Mouse (Mus musculus) stomach, postnatal 0 days (tissue): ENCODE measurements around the gene Nfkb2. TPM values are rescaled to one million over a fixed set of nuclear protein-coding genes. Genes with fewer than 3 reads are reported as not detected.

Source experiments
- ATAC-seq: fragments of 200-750 bp; cut with Nextera tagmentation; 2 replicates; pipeline ENCODE4 v1.8.0; 2017; ENCODE audit not compliant: low FRiP score, low TSS enrichment
- DNase-seq: peaks from one replicate; pipeline ENCODE4 v3.0.0-alpha.2; 2016; ENCODE audit warnings: low spot score
- H3K27ac ChIP-seq: fragments of 300-500 bp; sonication (generic); replicated peaks from 2 replicates; pipeline ENCODE4 v1.5.1; 2014; ENCODE audit warnings: mild to moderate bottlenecking, control low read depth
- H3K27me3 ChIP-seq: fragments of 300-500 bp; sonication (generic); 2 replicates; pipeline ENCODE4 v1.6.1; 2014; ENCODE audit warnings: low read length; ENCODE audit not compliant: control insufficient read depth, insufficient read depth
- H3K36me3 ChIP-seq: fragments of 300-500 bp; sonication (generic); 2 replicates; pipeline ENCODE4 v1.6.1; 2014; ENCODE audit warnings: low read length, mixed read lengths; ENCODE audit not compliant: control insufficient read depth, insufficient read depth
- H3K4me1 ChIP-seq: fragments of 300-500 bp; sonication (generic); replicated peaks from 2 replicates; pipeline ENCODE4 v1.6.1; 2014; ENCODE audit warnings: antibody characterized with exemption; ENCODE audit not compliant: control insufficient read depth, insufficient read depth
- H3K4me2 ChIP-seq: fragments of 300-500 bp; sonication (generic); replicated peaks from 2 replicates; pipeline ENCODE4 v1.6.1; 2014; ENCODE audit warnings: low read depth, mild to moderate bottlenecking, control low read depth, moderate library complexity
- H3K4me3 ChIP-seq: fragments of 300-500 bp; sonication (generic); 2 replicates; pipeline ENCODE4 v1.5.1; 2014; ENCODE audit warnings: low read depth, low read length, control low read depth
- H3K9ac ChIP-seq: fragments of 300-500 bp; sonication (generic); 2 replicates; pipeline ENCODE4 v1.6.1; 2014; ENCODE audit warnings: mild to moderate bottlenecking, low read length, control low read depth, mixed read lengths
- H3K9me3 ChIP-seq: fragments of 300-500 bp; sonication (generic); 2 replicates; pipeline ENCODE4 v1.6.1; 2016; ENCODE audit warnings: low read length; ENCODE audit not compliant: control insufficient read depth
- CTCF ChIP-seq: IDR thresholded peaks from 2 replicates; pipeline ENCODE4 v1.5.1; 2016; ENCODE audit warnings: antibody characterized with exemption, low read depth, mild to moderate bottlenecking, moderate library complexity
- EP300 ChIP-seq: optimal IDR thresholded peaks from 2 replicates; pipeline ENCODE3; 2016; ENCODE audit warnings: antibody characterized with exemption
- WGBS: fragments of 180-500 bp; shearing (Covaris S2); extraction: QIAGEN DNeasy Blood & Tissue Kit; methylation state at CpG from one replicate; pipeline ENCODE4 v1.1.7; 2014; 5-methylcytosine and 5-hydroxymethylcytosine counted together
- polyA plus RNA-seq: library from polyadenylated mRNA; unstranded; fragments of >200 nt; fragmentation: Nextera tagmentation; extraction: Ambion mirVana; gene quantifications from 2 replicates; pipeline ENCODE4 v1.2.1, GENCODE M21; 2015

Gene Nfkb2
- polyA plus RNA-seq, 1 experiment from 2014 or later: 11.4 TPM

GRCm38 (mm10) chr19:46314872-46315742 lies 11.0 kb downstream of the Nfkb2 start:
- 21% methylated on average over 14 of the region's 14 CpGs for WGBS
- H3K27ac ChIP-seq: peak overlapping the region; percentile 85
- ATAC-seq: peak; percentile 47

GRCm38 (mm10) chr19:46315752-46316610 lies 11.9 kb downstream of the Nfkb2 start:
- no peaks in the 10 kb centered on the region for H3K9me3 ChIP-seq
- TF ChIP-seq EP300 (peak; percentile 82), CTCF (no peak)
- H3K4me1 ChIP-seq: peaks cover 6% of the 10 kb centered on the region; the same call in 1 of the 2 replicates
- WGBS: 33% methylated on average over 12 of the region's 12 CpGs
- peak overlapping the region; percentile 64 for H3K4me2 ChIP-seq
- H3K4me3 ChIP-seq: peak overlapping the region; percentile 60
- H3K27me3 ChIP-seq: peaks cover 3% of the 10 kb centered on the region; the same call in 1 of the 2 replicates
- peak; percentile 63; the same call in 1 of the 2 replicates for ATAC-seq
- peak overlapping the region; percentile 74 for H3K9ac ChIP-seq
- peaks cover 17% of the 10 kb centered on the region; the same call in 1 of the 2 replicates for H3K36me3 ChIP-seq
- H3K27ac ChIP-seq: peak overlapping the region; percentile 89
- peak; percentile 44 for DNase-seq

More at GRCm38 (mm10) chr19:46314872-46315742, 11.0 kb downstream of the Nfkb2 start:
- no peak overlapping the region for H3K4me3 ChIP-seq
- peaks cover 6% of the 10 kb centered on the region; the same call in 1 of the 2 replicates for H3K4me1 ChIP-seq
- no peaks in the 10 kb centered on the region for H3K9me3 ChIP-seq
- H3K27me3 ChIP-seq: peaks cover 3% of the 10 kb centered on the region; the same call in 1 of the 2 replicates
- TF ChIP-seq EP300 (no peak), CTCF (no peak)
- peak overlapping the region; percentile 41 for H3K9ac ChIP-seq
- peak; percentile 72 for DNase-seq
- H3K36me3 ChIP-seq: peaks cover 24% of the 10 kb centered on the region
- peak overlapping the region; percentile 29 for H3K4me2 ChIP-seq

- ATAC-seq (no peak), DNase-seq (no peak)
- H3K9ac ChIP-seq: peak overlapping the region; percentile 74
- H3K4me1 ChIP-seq: peaks cover 6% of the 10 kb centered on the region; the same call in 1 of the 2 replicates
- 31% methylated on average over 15 of the region's 15 CpGs for WGBS
- H3K9me3 ChIP-seq: no peaks in the 10 kb centered on the region
- H3K27me3 ChIP-seq: peaks cover 3% of the 10 kb centered on the region; the same call in 1 of the 2 replicates
- H3K4me2 ChIP-seq: peak overlapping the region; percentile 64
- peak overlapping the region; percentile 89 for H3K27ac ChIP-seq
- peaks cover 11% of the 10 kb centered on the region; the same call in 1 of the 2 replicates for H3K36me3 ChIP-seq
- TF ChIP-seq EP300 (no peak), CTCF (no peak; the same call in 1 of the 2 replicates)
- peak overlapping the region; percentile 60 for H3K4me3 ChIP-seq
Observed at GRCm38 (mm10) chr19:46316846-46317545, 12.9 kb downstream of the Nfkb2 start.

GRCm38 (mm10) chr19:46317546-46317885 lies 13.4 kb downstream of the Nfkb2 start:
- peak overlapping the region; percentile 74 for H3K9ac ChIP-seq

GRCm38 (mm10) chr19:46318031-46318471 lies 13.9 kb downstream of the Nfkb2 start:
- Histone ChIP-seq H3K27ac (peak overlapping the region; percentile 89), H3K4me1 (peaks cover 6% of the 10 kb centered on the region; the same call in 1 of the 2 replicates), H3K9me3 (no peaks in the 10 kb centered on the region), H3K27me3 (peaks cover 3% of the 10 kb centered on the region; the same call in 1 of the 2 replicates), H3K9ac (peak overlapping the region; percentile 74), H3K36me3 (0 out of 2 replicates have a peak, but pooled peaks cover 3% of the 10 kb centered on the region), H3K4me3 (peak overlapping the region; percentile 60), H3K4me2 (peak overlapping the region; percentile 64)
- no peak for TF ChIP-seq CTCF
- TF ChIP-seq EP300: no peak
- whole genome bisulfite sequencing: under 1% methylated on average over 28 of the region's 42 CpGs
- ATAC-seq: peak; percentile 22; the same call in 1 of the 2 replicates
- DNase-seq: no peak

More at GRCm38 (mm10) chr19:46317546-46317885, 13.4 kb downstream of the Nfkb2 start:
- ATAC-seq (0 out of 2 replicates have a peak, but pooled peaks have one; percentile 0), DNase-seq (no peak)
- Histone ChIP-seq H3K4me3 (peak overlapping the region; percentile 60), H3K4me2 (peak overlapping the region; percentile 64), H3K27ac (peak overlapping the region; percentile 89), H3K9me3 (no peaks in the 10 kb centered on the region), H3K4me1 (peaks cover 6% of the 10 kb centered on the region; the same call in 1 of the 2 replicates), H3K36me3 (peaks cover 8% of the 10 kb centered on the region; the same call in 1 of the 2 replicates), H3K27me3 (peaks cover 3% of the 10 kb centered on the region; the same call in 1 of the 2 replicates)
- WGBS: 1% methylated on average over 35 of the region's 48 CpGs
- TF ChIP-seq EP300 (no peak), CTCF (no peak)
